Mouse (Mus musculus) limb, embryonic 14.5 days (tissue): Measurements from ENCODE around the gene Oas1d. TPM values are rescaled to one million over a fixed set of nuclear protein-coding genes. Genes with fewer than 3 reads are reported as not detected.
"Not testable (repeated sequence)": the region's sequence is repeated elsewhere in the genome, so short reads cannot be mapped to it uniquely, and the experiment has no call there.

Source experiments
- ATAC-seq: fragments of 200-750 bp; cut with Nextera tagmentation; 2 replicates; pipeline ENCODE4 v1.8.0; 2017; ENCODE audit warnings: low read depth, moderate number of reproducible peaks, moderate TSS enrichment; ENCODE audit not compliant: low FRiP score
- DNase-seq: peaks from one replicate; pipeline ENCODE4 v3.0.0-alpha.2; 2015; ENCODE audit warnings: low spot score
- H3K27ac ChIP-seq: fragments of 300-500 bp; sonication (generic); replicated peaks from 2 replicates; pipeline ENCODE4 v1.5.1; 2014; ENCODE audit warnings: low read depth, mild to moderate bottlenecking, low read length, moderate library complexity, mixed read lengths
- H3K27me3 ChIP-seq: fragments of 300-500 bp; sonication (generic); 2 replicates; pipeline ENCODE4 v1.6.1; 2014; ENCODE audit warnings: low read length, mixed read lengths; ENCODE audit not compliant: control insufficient read depth, insufficient read depth
- H3K36me3 ChIP-seq: fragments of 300-500 bp; sonication (generic); 2 replicates; pipeline ENCODE4 v1.6.1; 2014; ENCODE audit warnings: mild to moderate bottlenecking, low read length, moderate library complexity, mixed read lengths; ENCODE audit not compliant: control insufficient read depth, insufficient read depth
- H3K4me1 ChIP-seq: fragments of 300-500 bp; sonication (generic); 2 replicates; pipeline ENCODE4 v1.6.1; 2014; ENCODE audit warnings: antibody characterized with exemption, low read length, mixed read lengths; ENCODE audit not compliant: control insufficient read depth, insufficient read depth
- H3K4me2 ChIP-seq: fragments of 300-500 bp; sonication (generic); replicated peaks from 2 replicates; pipeline ENCODE4 v1.6.1; 2014; ENCODE audit warnings: low read depth, mild to moderate bottlenecking, low read length, moderate library complexity; ENCODE audit not compliant: severe bottlenecking
- H3K4me3 ChIP-seq: fragments of 300-500 bp; sonication (generic); replicated peaks from 2 replicates; pipeline ENCODE4 v1.5.1; 2014; ENCODE audit warnings: low read length
- H3K9ac ChIP-seq: fragments of 300-500 bp; sonication (generic); 2 replicates; pipeline ENCODE4 v1.6.1; 2014; ENCODE audit warnings: mild to moderate bottlenecking, low read depth, low read length, moderate library complexity; ENCODE audit not compliant: severe bottlenecking
- H3K9me3 ChIP-seq: fragments of 300-500 bp; sonication (generic); 2 replicates; pipeline ENCODE4 v1.6.1; 2016; ENCODE audit warnings: low read length; ENCODE audit not compliant: control insufficient read depth
- POLR2A ChIP-seq: fragments of 200-500 bp; IDR thresholded peaks from 2 replicates; pipeline ENCODE4 v1.8.0; 2012; ENCODE audit warnings: inconsistent platforms, mild to moderate bottlenecking, moderate library complexity, borderline replicate concordance; ENCODE audit not compliant: insufficient read depth, insufficient read length; ENCODE audit errors: extremely low read depth
- WGBS: fragments of 180-500 bp; shearing (Covaris S2); extraction: QIAGEN DNeasy Blood & Tissue Kit; methylation state at CpG from one replicate; pipeline ENCODE4 v1.1.7; 2014; 5-methylcytosine and 5-hydroxymethylcytosine counted together
- polyA plus RNA-seq, 2 experiments: library from polyadenylated mRNA; depleted of rRNA in 1 of 2; stranded (reverse) in 1 of 2; unstranded in 1 of 2; fragments of >200 nt; fragmentation: Nextera tagmentation in 1 of 2; extraction: Ambion mirVana in 1 of 2; gene quantifications; 2 replicates each; pipeline versions ENCODE4 v1.2.1 to v1.2.3; 2012 to 2014

Gene Oas1d
- polyA plus RNA-seq (2012; rRNA removed) (not detected in 2 replicates), polyA plus RNA-seq (2014; fragmentation: Nextera tagmentation; extraction: Ambion mirVana) (not detected in 2 replicates)

- H3K27ac ChIP-seq, H3K4me1 ChIP-seq, H3K36me3 ChIP-seq, H3K9me3 ChIP-seq, H3K4me2 ChIP-seq, H3K4me3 ChIP-seq, DNase-seq, H3K27me3 ChIP-seq, ATAC-seq, H3K9ac ChIP-seq: not testable (repeated sequence)
- 46% methylated on average over 8 of the region's 8 CpGs for WGBS
These were observed at the start of gene Oas1d for GRCm38 (mm10) chr5:120914204-120914603. Oas1d (plus strand) TSS chr5:120914536.

- WGBS, result 67% methylated on average over 3 of the region's 3 CpGs
- Histone ChIP-seq H3K27me3 (no peaks in the 10 kb centered on the region), H3K9me3 (no peaks in the 10 kb centered on the region), H3K4me1 (no peaks in the 10 kb centered on the region), H3K27ac (no peak overlapping the region), H3K4me3 (no peak overlapping the region), H3K36me3 (no peaks in the 10 kb centered on the region), H3K9ac (no peak overlapping the region), H3K4me2 (no peak overlapping the region)
- TF ChIP-seq POLR2A, result no peak
- DNase-seq (no peak), ATAC-seq (no peak)
These were observed 48.9 kb upstream of the Oas1d start for GRCm38 (mm10) chr5:120865336-120865860.

GRCm38 (mm10) chr5:120869436-120870015 lies 44.8 kb upstream of the Oas1d start:
- Histone ChIP-seq H3K27me3 (no peaks in the 10 kb centered on the region), H3K9ac (no peak overlapping the region), H3K27ac (no peak overlapping the region), H3K4me2 (no peak overlapping the region), H3K4me3 (no peak overlapping the region), H3K4me1 (no peaks in the 10 kb centered on the region), H3K9me3 (no peaks in the 10 kb centered on the region), H3K36me3 (no peaks in the 10 kb centered on the region)
- DNase-seq (no peak), ATAC-seq (no peak)
- WGBS, result 79% methylated on average over 7 of the region's 7 CpGs
- TF ChIP-seq POLR2A, result no peak

GRCm38 (mm10) chr5:120870081-120870480 lies 44.3 kb upstream of the Oas1d start:
- Histone ChIP-seq H3K27me3 (no peaks in the 10 kb centered on the region), H3K4me2 (no peak overlapping the region), H3K36me3 (no peaks in the 10 kb centered on the region), H3K4me1 (no peaks in the 10 kb centered on the region), H3K4me3 (no peak overlapping the region), H3K9ac (no peak overlapping the region), H3K27ac (no peak overlapping the region), H3K9me3 (no peaks in the 10 kb centered on the region)
- no peak for TF ChIP-seq POLR2A
- DNase-seq, result no peak
- 67% methylated on average over 3 of the region's 3 CpGs for WGBS
- no peak for ATAC-seq

GRCm38 (mm10) chr5:120870782-120871181 lies 43.6 kb upstream of the Oas1d start:
- Histone ChIP-seq H3K36me3 (no peaks in the 10 kb centered on the region), H3K9me3 (no peaks in the 10 kb centered on the region), H3K27ac (no peak overlapping the region), H3K9ac (no peak overlapping the region), H3K4me2 (no peak overlapping the region), H3K4me1 (no peaks in the 10 kb centered on the region), H3K27me3 (no peaks in the 10 kb centered on the region), H3K4me3 (no peak overlapping the region)
- DNase-seq, result no peak
- ATAC-seq, result no peak
- no peak for TF ChIP-seq POLR2A
- 79% methylated on average over 7 of the region's 7 CpGs for WGBS
